In the genomic region with DNA sequence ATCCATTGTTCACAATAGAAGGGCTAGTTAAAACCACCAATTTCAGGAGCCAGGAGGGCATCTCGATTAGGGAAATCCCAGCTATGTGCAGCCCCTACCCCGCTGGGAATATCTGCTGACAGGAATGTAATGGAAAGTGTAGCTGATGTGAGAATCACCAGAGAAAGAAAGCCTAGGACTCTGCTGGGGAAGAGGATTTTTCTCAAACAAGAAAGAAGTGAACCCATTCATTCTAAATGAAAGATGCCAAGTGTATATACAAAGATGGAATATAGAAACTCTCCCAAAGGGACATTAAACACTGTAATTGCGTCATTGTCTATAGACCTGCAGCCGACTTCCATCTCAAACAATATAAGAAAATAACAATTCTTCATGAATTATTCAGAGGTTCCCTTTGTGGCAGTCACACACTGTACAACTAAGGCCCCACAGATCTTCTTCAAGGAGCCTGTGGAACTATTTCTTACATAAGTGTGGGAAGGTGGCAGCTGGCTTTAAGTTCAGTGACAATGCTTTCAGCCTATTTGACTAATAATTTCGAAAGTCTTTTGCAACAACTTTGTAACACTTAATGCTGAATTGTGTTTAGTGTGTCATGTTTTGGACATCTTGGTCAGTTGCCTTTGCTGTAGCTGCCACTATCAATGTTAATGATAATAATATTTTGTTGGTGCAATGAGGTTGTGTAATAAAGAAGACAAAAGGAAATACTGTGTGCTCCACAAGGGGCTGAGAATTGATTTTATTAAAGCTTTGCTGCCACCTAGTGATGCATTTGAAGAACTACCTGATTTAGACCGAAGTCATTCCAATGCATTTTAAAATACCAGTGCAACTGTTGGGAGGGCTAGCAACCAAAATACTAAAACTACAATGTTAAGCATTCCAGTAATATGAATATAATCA, we compare ENCODE assay signal across 8 mouse cellular contexts.
DNase-seq lines count a peak whose midpoint lies in the region; ATAC-seq and TF ChIP-seq lines count a peak whose summit lies in the region.

No protein-coding gene starts in this region.

- no peaks in the 10 kb centered on the region for H3K27me3 ChIP-seq in lung, embryonic 16.5 days (ENCODE audit: control insufficient read depth, insufficient read depth, low read depth, low read length)
- H3K27me3 ChIP-seq in hindbrain, embryonic 10.5 days (ENCODE audit: insufficient read depth, poor library complexity, severe bottlenecking) = peaks cover 25% of the 10 kb centered on the region
- no peaks in the 10 kb centered on the region for H3K27me3 ChIP-seq in thymus, adult 2 months (ENCODE audit: control insufficient read depth, insufficient read depth, low read length)

- H3K9me3 ChIP-seq in lung, embryonic 16.5 days (ENCODE audit: control insufficient read depth, low read length) = no peaks in the 10 kb centered on the region
- no peaks in the 10 kb centered on the region for H3K9me3 ChIP-seq in hindbrain, embryonic 10.5 days

- H3K9ac ChIP-seq in lung, embryonic 16.5 days (ENCODE audit: low read length) = no peak overlapping the region

- TF ChIP-seq CTCF in thymus, adult 2 months (IDR thresholded peaks at IDR 0.05; ENCODE audit: borderline replicate concordance, control insufficient read depth, extremely low read depth, insufficient read depth, low read length, poor library complexity) = no peak

- H3K4me2 ChIP-seq in lung, embryonic 16.5 days (ENCODE audit: low read depth, low read length) = peak overlapping the region; percentile 34; the same call in 1 of the 2 replicates

- DNase-seq in frontal cortex, postnatal 14 days (ENCODE audit: low spot score in 2 of 2) = no peak
- DNase-seq in lung, postnatal 36 days = no peak
- no peak for DNase-seq in hindbrain, embryonic 10.5 days (ENCODE audit: low spot score)
- peak; percentile 21 for DNase-seq in retina, postnatal 7 days (ENCODE audit: low read depth, low spot score)
- no peak for DNase-seq in thymus, adult 2 months
- no peak for DNase-seq in gastrocnemius, postnatal 4 days (ENCODE audit: low spot score in 2 of 2)

- H3K4me1 ChIP-seq in lung, embryonic 16.5 days (replicated peaks; ENCODE audit: control insufficient read depth, insufficient read depth, low read length) = no peaks in the 10 kb centered on the region
- peaks cover 9% of the 10 kb centered on the region for H3K4me1 ChIP-seq in hindbrain, embryonic 10.5 days (replicated peaks)
- no peaks in the 10 kb centered on the region for H3K4me1 ChIP-seq in thymus, adult 2 months (replicated peaks; ENCODE audit: control insufficient read depth, insufficient read depth, low read length)

- H3K27ac ChIP-seq in lung, embryonic 16.5 days (ENCODE audit: low read length) = no peak overlapping the region
- no peak overlapping the region for H3K27ac ChIP-seq in hindbrain, embryonic 10.5 days
- no peak overlapping the region for H3K27ac ChIP-seq in thymus, adult 2 months (ENCODE audit: control insufficient read depth, insufficient read depth, low read length)

- 0 out of 2 replicates have a peak, but pooled peaks have one; percentile 18 for ATAC-seq in frontal cortex, adult (ENCODE audit: low TSS enrichment)
- ATAC-seq in lung, embryonic 16.5 days (ENCODE audit: low read depth) = no peak

- H3K36me3 ChIP-seq in lung, embryonic 16.5 days (ENCODE audit: control insufficient read depth, insufficient read depth, low read length) = no peaks in the 10 kb centered on the region
- no peaks in the 10 kb centered on the region for H3K36me3 ChIP-seq in hindbrain, embryonic 10.5 days
- no peaks in the 10 kb centered on the region for H3K36me3 ChIP-seq in thymus, adult 2 months (ENCODE audit: control insufficient read depth, insufficient read depth, low read length)

- WGBS in lung, embryonic 16.5 days = 35% methylated on average over 6 of the region's 6 CpGs
- 35% methylated on average over 6 of the region's 6 CpGs for WGBS in hindbrain, embryonic 10.5 days
- 47% methylated on average over 6 of the region's 6 CpGs for WGBS in thymus, adult 2 months

- no peak overlapping the region for H3K4me3 ChIP-seq in lung, embryonic 16.5 days (ENCODE audit: low read length)
- peak overlapping the region; percentile 34 for H3K4me3 ChIP-seq in hindbrain, embryonic 10.5 days
- H3K4me3 ChIP-seq in thymus, adult 2 months (ENCODE audit: control insufficient read depth, insufficient read depth, low read length) = no peak overlapping the region

- TF ChIP-seq POLR2A in thymus, adult 2 months (IDR thresholded peaks at IDR 0.05; ENCODE audit: control insufficient read depth, extremely low read depth, insufficient read depth, low read length, poor library complexity) = no peak
